Mouse (Mus musculus) megakaryocyte, embryonic 14.5 days (primary cell): ENCODE data around the gene Pcgf5. TPM values are rescaled to one million over a fixed set of nuclear protein-coding genes. Genes with fewer than 3 reads are reported as not detected.

Source experiments
- H3K27me3 ChIP-seq: replicated peaks from 2 replicates; pipeline ENCODE3; 2012; ENCODE audit warnings: inconsistent platforms
- H3K36me3 ChIP-seq: replicated peaks from 2 replicates; pipeline ENCODE3; 2012; ENCODE audit warnings: low read length, inconsistent platforms, mixed read lengths
- H3K4me1 ChIP-seq: 2 replicates; pipeline ENCODE4 v1.6.1; 2012; ENCODE audit warnings: inconsistent platforms
- H3K4me3 ChIP-seq: replicated peaks from 2 replicates; pipeline ENCODE3; 2012; ENCODE audit warnings: moderate library complexity, mild to moderate bottlenecking, inconsistent platforms
- H3K9me3 ChIP-seq: 2 replicates; pipeline ENCODE4 v1.6.1; 2012; ENCODE audit warnings: inconsistent platforms
- FLI1 ChIP-seq: IDR thresholded peaks from 2 replicates; pipeline ENCODE4 v1.6.1; 2012; ENCODE audit warnings: low read length, inconsistent platforms, mixed read lengths
- GATA1 ChIP-seq: IDR thresholded peaks from 3 replicates; pipeline ENCODE4 v1.6.1; 2012; ENCODE audit warnings: mixed read lengths, low read length, inconsistent platforms, borderline replicate concordance
- polyA plus RNA-seq: library from polyadenylated mRNA; stranded (reverse); fragments of >175 nt; gene quantifications from 2 replicates; pipeline ENCODE4 v1.2.3, GENCODE M21; 2012; ENCODE audit warnings: low replicate concordance; ENCODE audit not compliant: insufficient read depth

Gene Pcgf5
- polyA plus RNA-seq, 1 experiment: 1.6 TPM

DNA sequence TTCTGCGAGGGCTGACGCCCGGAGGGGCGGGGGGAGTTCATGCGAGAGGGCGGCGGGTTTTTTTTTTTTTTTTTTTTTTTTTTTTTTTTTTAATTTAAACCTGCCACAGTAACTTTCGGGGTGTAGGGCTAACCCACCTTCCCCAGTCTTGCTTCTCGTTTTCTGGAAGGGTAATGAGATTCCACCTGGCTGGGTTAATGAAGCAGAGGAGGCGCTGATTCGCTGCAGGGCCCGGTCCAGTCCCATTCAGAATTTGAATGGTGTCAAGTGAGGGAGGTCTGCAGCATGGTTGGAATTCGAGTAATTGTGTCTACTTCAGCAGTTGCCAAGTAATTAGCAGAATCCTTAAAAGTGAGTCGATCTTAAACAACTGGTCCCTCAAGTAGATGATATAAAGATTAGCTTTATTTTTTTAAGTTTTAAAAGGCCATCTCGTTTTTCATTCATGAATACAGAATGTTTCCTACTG lies 1.4 kb downstream of the Pcgf5 start:
- TF ChIP-seq FLI1 (no peak), GATA1 (no peak)
- Histone ChIP-seq H3K4me1 (peaks cover 30% of the 10 kb centered on the region), H3K27me3 (peaks cover 65% of the 10 kb centered on the region), H3K4me3 (peak overlapping the region; percentile 94), H3K9me3 (peaks cover 7% of the 10 kb centered on the region; the same call in 1 of the 2 replicates), H3K36me3 (no peaks in the 10 kb centered on the region)

DNA sequence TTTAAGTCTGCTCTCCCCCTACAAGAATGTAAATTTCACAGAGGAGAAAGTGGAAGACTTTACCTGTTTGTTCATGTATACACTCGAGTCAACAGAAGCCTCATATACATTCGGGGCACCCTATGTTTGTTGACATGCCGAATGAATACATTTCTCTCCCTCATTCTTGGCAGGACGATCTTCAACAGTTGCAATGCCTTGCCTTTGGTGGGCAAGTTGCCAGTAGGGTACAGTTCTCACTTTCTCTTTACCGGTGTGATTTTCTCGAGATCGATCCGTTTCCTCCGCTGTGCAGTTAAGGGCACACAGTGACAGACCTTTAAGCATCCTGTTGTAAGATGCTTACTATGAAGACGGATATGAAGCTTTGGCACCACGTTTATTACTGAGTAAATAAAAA lies 2.1 kb downstream of the Pcgf5 start:
- Histone ChIP-seq H3K9me3 (peaks cover 7% of the 10 kb centered on the region; the same call in 1 of the 2 replicates), H3K4me1 (peaks cover 30% of the 10 kb centered on the region), H3K36me3 (no peaks in the 10 kb centered on the region), H3K27me3 (peaks cover 61% of the 10 kb centered on the region), H3K4me3 (no peak overlapping the region)
- no peak for TF ChIP-seq GATA1
- no peak for TF ChIP-seq FLI1

DNA sequence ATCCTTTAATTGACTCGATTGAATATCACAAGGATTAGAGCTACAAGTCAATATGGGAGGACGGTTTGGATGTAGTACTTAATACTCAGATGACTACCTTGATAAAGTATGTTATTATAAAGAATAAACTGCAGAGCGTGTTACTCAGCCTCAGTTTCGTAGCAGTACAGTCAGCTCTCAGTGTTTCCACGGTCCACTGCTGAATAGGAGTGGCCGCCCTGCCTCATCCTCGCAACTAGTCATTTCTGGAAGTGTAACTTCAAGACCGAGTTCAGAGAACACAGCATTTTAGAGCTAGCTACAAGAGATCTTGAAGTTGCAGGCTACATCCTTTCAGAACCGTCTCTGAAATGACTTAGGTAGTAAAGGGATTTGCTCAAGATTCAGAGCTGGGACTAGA lies 2.8 kb downstream of the Pcgf5 start:
- no peak overlapping the region for H3K4me3 ChIP-seq
- H3K36me3 ChIP-seq: no peaks in the 10 kb centered on the region
- peaks cover 30% of the 10 kb centered on the region for H3K4me1 ChIP-seq
- no peak for TF ChIP-seq GATA1
- TF ChIP-seq FLI1: no peak
- peaks cover 57% of the 10 kb centered on the region for H3K27me3 ChIP-seq
- H3K9me3 ChIP-seq: peaks cover 7% of the 10 kb centered on the region; the same call in 1 of the 2 replicates

DNA sequence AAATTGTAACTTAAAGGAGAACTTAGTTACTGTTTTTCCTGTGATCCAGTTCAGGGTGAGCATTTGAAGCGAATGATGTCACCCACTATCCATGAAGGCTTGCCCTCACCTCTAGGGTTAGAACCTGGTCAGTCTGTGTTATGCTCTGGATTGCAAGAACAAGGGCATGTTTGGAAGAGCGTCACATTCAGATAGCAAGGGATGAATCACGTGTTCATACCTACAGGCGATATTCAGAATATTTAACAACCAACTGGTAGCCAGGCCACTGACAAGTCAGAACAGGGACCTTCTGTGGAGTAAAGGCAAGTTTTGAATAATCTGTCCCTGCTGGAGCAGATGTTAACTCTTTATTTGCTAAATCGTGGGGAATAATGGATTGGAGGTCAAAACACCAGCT lies 14.4 kb downstream of the Pcgf5 start:
- Histone ChIP-seq H3K4me3 (no peak overlapping the region), H3K9me3 (no peaks in the 10 kb centered on the region; the same call in 1 of the 2 replicates)
- no peak for TF ChIP-seq FLI1
- TF ChIP-seq GATA1: no peak

DNA sequence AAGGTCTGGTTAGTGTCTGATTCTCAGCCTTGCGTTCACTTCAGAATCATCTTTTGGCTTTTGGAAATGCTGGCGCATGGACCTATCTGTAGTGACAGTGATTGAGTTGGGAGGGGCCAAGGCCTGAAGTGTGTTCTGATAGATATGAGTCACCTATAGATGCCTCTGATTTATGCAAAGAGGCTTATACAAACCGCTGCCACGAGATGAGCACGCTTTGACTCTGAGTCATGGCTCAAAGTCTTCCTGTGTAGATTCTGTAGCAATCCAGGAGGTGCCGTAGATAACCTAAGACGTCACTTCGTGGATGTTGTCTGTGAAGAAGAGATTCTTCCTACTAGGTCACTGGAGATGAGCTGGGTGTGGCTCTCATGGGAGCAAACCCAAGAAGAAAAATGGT lies 16.6 kb downstream of the Pcgf5 start:
- Histone ChIP-seq H3K27me3 (no peaks in the 10 kb centered on the region), H3K4me3 (no peak overlapping the region), H3K4me1 (no peaks in the 10 kb centered on the region; the same call in 1 of the 2 replicates), H3K9me3 (no peaks in the 10 kb centered on the region; the same call in 1 of the 2 replicates), H3K36me3 (no peaks in the 10 kb centered on the region)
- TF ChIP-seq GATA1 (no peak), FLI1 (no peak)

More for the DNA sequence above, 14.4 kb downstream of the Pcgf5 start:
- no peaks in the 10 kb centered on the region for H3K36me3 ChIP-seq
- no peaks in the 10 kb centered on the region; the same call in 1 of the 2 replicates for H3K4me1 ChIP-seq
- no peaks in the 10 kb centered on the region for H3K27me3 ChIP-seq

DNA sequence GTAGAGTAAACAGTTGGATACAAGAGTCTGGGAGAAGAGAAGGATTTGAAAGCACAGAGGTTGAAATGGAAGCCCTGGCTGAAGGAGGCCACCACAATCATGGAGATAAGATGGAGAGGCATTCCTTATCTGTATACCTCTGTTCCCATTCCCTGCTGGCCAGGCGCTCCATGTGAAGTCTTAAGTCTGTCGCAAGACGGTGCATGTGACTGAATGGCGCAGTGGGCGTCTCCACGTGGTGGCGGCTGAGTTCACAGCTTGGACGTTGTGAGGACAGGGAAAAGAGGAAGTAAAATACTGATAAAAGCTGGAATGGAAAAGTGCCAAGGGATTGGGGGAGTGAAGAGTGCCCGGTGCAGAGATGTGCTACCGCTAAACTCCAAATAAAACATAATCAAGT lies 23.4 kb downstream of the Pcgf5 start:
- H3K9me3 ChIP-seq: no peaks in the 10 kb centered on the region
- TF ChIP-seq GATA1 (no peak), FLI1 (no peak)
- H3K36me3 ChIP-seq: no peaks in the 10 kb centered on the region
- peak overlapping the region; percentile 33 for H3K4me3 ChIP-seq
- no peaks in the 10 kb centered on the region; the same call in 1 of the 2 replicates for H3K4me1 ChIP-seq
- H3K27me3 ChIP-seq: no peaks in the 10 kb centered on the region

DNA sequence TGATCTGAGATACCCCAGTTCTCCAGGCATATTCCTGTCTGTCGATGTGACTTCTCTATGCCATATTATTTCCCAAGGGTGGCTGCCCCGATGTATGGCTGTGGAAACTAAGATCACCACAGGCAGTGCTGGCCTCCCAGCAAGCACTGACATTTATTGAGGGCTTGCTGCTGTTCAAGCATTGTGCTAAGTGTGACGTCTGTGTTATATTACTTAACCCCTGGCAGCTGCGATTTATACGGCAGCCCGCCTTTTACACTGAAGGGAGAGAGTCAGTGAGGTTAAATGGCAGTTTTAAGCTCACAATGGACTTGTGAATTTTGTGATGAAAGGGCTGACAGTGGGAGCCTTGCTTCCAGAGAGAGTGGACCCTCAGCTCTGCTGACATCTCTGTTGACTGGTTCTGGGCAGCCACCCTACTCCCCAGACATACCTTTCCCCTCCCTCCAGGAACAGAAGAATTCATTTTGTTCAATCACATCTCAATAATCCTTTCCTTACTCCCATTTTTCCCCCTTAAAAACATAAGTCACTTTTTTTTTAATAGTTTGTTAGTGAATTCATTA lies 25.0 kb downstream of the Pcgf5 start:
- Histone ChIP-seq H3K27me3 (peaks cover 2% of the 10 kb centered on the region), H3K36me3 (no peaks in the 10 kb centered on the region), H3K4me1 (no peaks in the 10 kb centered on the region; the same call in 1 of the 2 replicates), H3K9me3 (no peaks in the 10 kb centered on the region), H3K4me3 (no peak overlapping the region)
- TF ChIP-seq GATA1: no peak
- no peak for TF ChIP-seq FLI1

DNA sequence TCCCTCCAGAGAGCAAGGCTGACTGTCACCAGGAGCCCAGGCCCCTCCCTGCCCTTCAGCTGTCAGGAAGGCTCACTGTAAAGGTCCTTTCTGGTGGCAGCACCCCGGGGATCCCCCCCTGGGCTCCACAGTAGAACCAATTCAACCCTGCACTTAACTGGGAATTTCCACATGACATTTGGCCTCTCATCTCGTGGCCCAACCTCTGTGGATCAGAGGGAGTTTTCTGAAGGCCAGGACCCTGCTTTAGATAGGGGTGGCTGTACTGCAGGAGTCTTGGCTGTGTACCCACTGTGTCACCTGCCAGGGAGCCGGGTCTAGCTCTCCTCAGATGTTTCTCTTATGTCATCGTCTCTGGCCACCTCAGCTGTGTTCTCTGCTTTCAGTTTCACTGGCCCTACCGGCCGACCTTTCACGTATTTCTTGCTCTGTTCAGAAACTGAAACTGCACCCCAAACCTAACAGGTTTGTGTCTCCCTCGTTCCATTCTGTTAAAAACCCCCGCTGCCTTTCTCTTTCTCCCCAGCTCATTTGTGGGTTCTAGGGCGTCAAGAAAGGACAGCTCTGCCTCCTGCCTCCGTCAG lies 27.2 kb downstream of the Pcgf5 start:
- Histone ChIP-seq H3K4me1 (no peaks in the 10 kb centered on the region; the same call in 1 of the 2 replicates), H3K27me3 (peaks cover 6% of the 10 kb centered on the region), H3K36me3 (no peaks in the 10 kb centered on the region), H3K4me3 (no peak overlapping the region), H3K9me3 (no peaks in the 10 kb centered on the region)
- TF ChIP-seq FLI1: no peak
- TF ChIP-seq GATA1: no peak

DNA sequence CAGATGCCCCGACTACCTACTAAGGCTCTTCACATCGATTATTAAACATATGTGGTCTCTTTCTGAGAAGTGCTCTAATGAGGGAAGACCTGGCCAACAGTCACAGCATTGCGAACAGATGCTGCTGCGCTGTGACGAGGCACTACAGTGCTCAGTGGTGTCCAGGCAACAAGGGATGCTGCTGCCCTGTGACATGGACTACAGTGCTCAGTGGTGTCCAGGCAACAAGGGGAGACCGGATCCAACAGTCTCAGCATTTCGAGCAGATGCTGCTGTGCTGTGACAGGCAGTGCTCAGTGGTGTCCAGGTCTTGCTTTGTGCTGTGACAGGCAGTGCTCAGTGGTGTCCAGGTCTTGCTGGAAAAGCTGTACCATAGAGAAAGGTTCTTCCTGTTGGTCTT lies 29.6 kb downstream of the Pcgf5 start:
- Histone ChIP-seq H3K9me3 (no peaks in the 10 kb centered on the region), H3K27me3 (peaks cover 6% of the 10 kb centered on the region), H3K4me1 (no peaks in the 10 kb centered on the region; the same call in 1 of the 2 replicates), H3K36me3 (no peaks in the 10 kb centered on the region), H3K4me3 (peak overlapping the region; percentile 4)
- TF ChIP-seq GATA1 (no peak), FLI1 (no peak)

DNA sequence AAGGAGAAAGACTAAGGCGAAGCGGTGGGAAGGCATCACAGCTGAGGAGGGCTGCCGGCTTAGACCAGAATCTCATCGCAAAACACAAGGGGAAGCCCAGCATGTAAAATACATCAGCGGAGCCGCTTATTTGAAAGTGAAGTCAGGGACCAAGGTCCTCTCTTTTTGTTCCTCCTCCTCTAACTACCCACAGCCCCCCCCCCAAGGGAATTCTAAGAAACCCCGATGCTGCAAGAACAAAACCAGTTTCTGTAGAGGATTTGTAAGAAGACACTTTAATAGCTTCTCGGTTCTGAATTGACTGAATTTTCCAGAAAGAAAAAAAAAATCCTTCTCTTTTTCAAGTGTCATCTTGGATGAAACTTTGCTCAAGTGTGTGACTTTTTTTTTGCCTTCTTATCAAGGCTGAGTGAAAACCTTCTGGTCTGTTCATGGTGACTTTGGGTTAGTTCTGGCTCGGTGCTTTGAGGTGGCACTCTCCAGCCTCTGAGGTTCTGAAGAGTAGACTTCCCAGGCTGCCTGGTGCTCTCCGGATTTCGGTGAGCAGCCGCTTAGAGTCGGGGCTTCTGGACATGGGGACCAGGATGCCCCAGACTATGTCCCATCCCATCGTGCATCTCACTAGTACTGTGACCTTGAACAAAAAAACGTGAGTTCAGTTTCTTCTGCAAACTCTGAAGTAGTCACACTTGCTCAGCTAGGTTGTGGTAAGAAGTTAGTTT lies 30.6 kb downstream of the Pcgf5 start:
- peaks cover 6% of the 10 kb centered on the region for H3K27me3 ChIP-seq
- no peak overlapping the region for H3K4me3 ChIP-seq
- H3K4me1 ChIP-seq: no peaks in the 10 kb centered on the region; the same call in 1 of the 2 replicates
- H3K36me3 ChIP-seq: no peaks in the 10 kb centered on the region
- no peaks in the 10 kb centered on the region for H3K9me3 ChIP-seq
- no peak for TF ChIP-seq FLI1
- no peak for TF ChIP-seq GATA1

DNA sequence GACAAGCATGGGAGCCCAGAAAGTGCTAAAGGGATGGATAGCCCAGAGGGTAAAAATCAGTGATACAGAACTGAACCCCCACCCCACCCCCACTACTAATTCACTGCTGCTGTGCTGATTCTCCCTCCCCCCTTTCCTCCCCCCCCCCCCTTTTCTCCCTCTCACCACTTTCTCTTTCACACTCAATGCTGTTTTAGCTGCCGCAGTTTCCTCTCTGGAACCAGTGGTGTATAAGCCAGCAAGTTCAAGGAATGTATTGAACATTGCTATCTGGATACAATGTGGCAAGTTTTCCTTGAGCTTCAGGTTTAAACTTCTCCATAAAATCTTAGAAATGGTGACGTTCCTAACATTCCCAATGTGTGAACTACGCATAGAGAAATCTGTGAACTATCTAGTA lies 34.8 kb downstream of the Pcgf5 start:
- H3K27me3 ChIP-seq: peaks cover 3% of the 10 kb centered on the region
- no peak for TF ChIP-seq FLI1
- no peak for TF ChIP-seq GATA1

More for the DNA sequence above, 34.8 kb downstream of the Pcgf5 start:
- Histone ChIP-seq H3K4me3 (no peak overlapping the region), H3K36me3 (no peaks in the 10 kb centered on the region), H3K4me1 (no peaks in the 10 kb centered on the region), H3K9me3 (no peaks in the 10 kb centered on the region)
